Mouse (Mus musculus) heart, postnatal 10 days (tissue): Measurements from ENCODE around the gene Tpd52l2. TPM values are rescaled to one million over a fixed set of nuclear protein-coding genes. Genes with fewer than 3 reads are reported as not detected.

Experiments used
- DNase-seq, 2 experiments: peaks; one replicate each; pipeline ENCODE4 v3.0.0; 2021
- intact Hi-C: fragments of 180-260 bp; cut with DNase I; formaldehyde crosslinking; loops from one replicate; pipeline ENCODE4 v1.15.1; 2025
- total RNA-seq, 2 experiments: library from RNA; stranded (reverse); gene quantifications; 2 replicates each; pipeline ENCODE4 v1.2.3; 2021

Tpd52l2 gene
- 10 to 100 TPM; 69.9 to 74.9 TPM for total RNA-seq

- intact Hi-C loops: loop anchor here (1.0 to 5.0 kb wide), 4 partner anchors 38 to 310 kb away; partner anchors contain the start of genes Ppdpf and Zbtb46
- peak; percentile 96 for DNase-seq
These were observed at the start of gene Tpd52l2 for GRCm38 (mm10) chr2:181496831-181497547. Gene Tpd52l2, plus strand, starts transcription at chr2:181497142.

GRCm38 (mm10) chr2:181452181-181452580 is 44.8 kb upstream of the Tpd52l2 start:
- intact Hi-C loops: no loop called here

GRCm38 (mm10) chr2:181453274-181453673 is 43.7 kb upstream of the Tpd52l2 start:
- no peak for DNase-seq
- intact Hi-C loops: no loop called here

More at GRCm38 (mm10) chr2:181452181-181452580, 44.8 kb upstream of the Tpd52l2 start:
- DNase-seq: no peak

- intact Hi-C loops: loop anchor here (5.0 kb wide), 1 partner anchor 44 kb away; no protein-coding TSS in a partner anchor
These were observed 41.0 kb upstream of the Tpd52l2 start for GRCm38 (mm10) chr2:181455899-181456298.

GRCm38 (mm10) chr2:181457831-181458230 is 39.1 kb upstream of the Tpd52l2 start:
- intact Hi-C loops: loop anchor here (2.0 to 5.0 kb wide), 3 partner anchors 39 to 63 kb away; partner anchors contain the start of genes Dnajc5 and Tpd52l2
- peak in 1 of 2 experiments; percentile 38 for DNase-seq

More at GRCm38 (mm10) chr2:181455899-181456298, 41.0 kb upstream of the Tpd52l2 start:
- DNase-seq: peak in 1 of 2 experiments; percentile 37

- peak; percentile 56 to 62 for DNase-seq
- intact Hi-C loops: loop anchor here (2.0 to 5.0 kb wide), 3 partner anchors 38 to 62 kb away; partner anchors contain the start of genes Dnajc5 and Tpd52l2
These were observed 38.4 kb upstream of the Tpd52l2 start for GRCm38 (mm10) chr2:181458411-181459152.

- intact Hi-C loops: loop anchor here (2.0 to 5.0 kb wide), 3 partner anchors 38 to 62 kb away; partner anchors contain the start of genes Dnajc5 and Tpd52l2
- peak; percentile 91 to 92 for DNase-seq
These were observed 37.7 kb upstream of the Tpd52l2 start, which contains the start of gene Zbtb46 for GRCm38 (mm10) chr2:181459153-181459672. Gene Zbtb46, minus strand, starts transcription at chr2:181459426.

GRCm38 (mm10) chr2:181459673-181460621 is 37.0 kb upstream of the Tpd52l2 start:
- intact Hi-C loops: loop anchor here (2.0 to 5.0 kb wide), 3 partner anchors 37 to 61 kb away; partner anchors contain the start of genes Dnajc5 and Tpd52l2
- DNase-seq: peak; percentile 70 to 80

GRCm38 (mm10) chr2:181461536-181462100 is 35.3 kb upstream of the Tpd52l2 start:
- DNase-seq: no peak
- intact Hi-C loops: no loop called here

GRCm38 (mm10) chr2:181462604-181463003 is 34.3 kb upstream of the Tpd52l2 start:
- DNase-seq: no peak
- intact Hi-C loops: no loop called here

GRCm38 (mm10) chr2:181463008-181463738 is 33.8 kb upstream of the Tpd52l2 start:
- peak; percentile 76 to 81 for DNase-seq
- intact Hi-C loops: no loop called here

GRCm38 (mm10) chr2:181465423-181465822 is 31.5 kb upstream of the Tpd52l2 start:
- no peak for DNase-seq
- intact Hi-C loops: no loop called here

GRCm38 (mm10) chr2:181470285-181470684 is 26.7 kb upstream of the Tpd52l2 start:
- intact Hi-C loops: no loop called here
- DNase-seq: no peak

- intact Hi-C loops: no loop called here
- DNase-seq: peak; percentile 81 to 83
These were observed 25.7 kb upstream of the Tpd52l2 start for GRCm38 (mm10) chr2:181471246-181471645.

GRCm38 (mm10) chr2:181472256-181472827 is 24.6 kb upstream of the Tpd52l2 start:
- intact Hi-C loops: no loop called here
- DNase-seq: peak in 1 of 2 experiments; percentile 26

GRCm38 (mm10) chr2:181483120-181483519 is 13.8 kb upstream of the Tpd52l2 start:
- DNase-seq: no peak
- intact Hi-C loops: loop anchor here (2.0 kb wide), 1 partner anchor 72 kb away; no protein-coding TSS in a partner anchor

GRCm38 (mm10) chr2:181483562-181484318 is 13.2 kb upstream of the Tpd52l2 start:
- peak; percentile 66 to 73 for DNase-seq
- intact Hi-C loops: loop anchor here (2.0 kb wide), 1 partner anchor 73 kb away; no protein-coding TSS in a partner anchor
